Mouse (Mus musculus) embryonic fibroblast, embryonic 13.5 days (primary cell): ENCODE results near the gene Ndufb2.

Experiments used
- CTCF ChIP-seq: IDR thresholded peaks from 2 replicates; pipeline ENCODE4 v1.5.1; 2011; ENCODE audit warnings: mild to moderate bottlenecking, control low read depth, low read length, moderate library complexity, borderline replicate concordance; ENCODE audit not compliant: insufficient read depth
- POLR2A ChIP-seq: IDR thresholded peaks from 2 replicates; pipeline ENCODE4 v1.6.1; 2011; ENCODE audit warnings: low read depth, mild to moderate bottlenecking, control low read depth, low read length, moderate library complexity

- TF ChIP-seq POLR2A (no peak), CTCF (no peak)
Observed at GRCm38 (mm10) chr6:39574951-39575350, 17.4 kb upstream of the Ndufb2 start.
